Mouse (Mus musculus): ENCODE data around the gene Cldn1. TPM values are rescaled to one million over a fixed set of nuclear protein-coding genes. Genes with fewer than 3 reads are reported as not detected.

The Cldn1 gene
- 5.5 and 5.6 TPM in 2 replicates for polyA plus RNA-seq (2015; fragmentation: Nextera tagmentation; extraction: Ambion mirVana)

GRCm38 (mm10) chr16:26371325-26372053 lies at the start of gene Cldn1:
TSS of gene Cldn1 (minus strand) at chr16:26371841.
- peak; percentile 91 for ATAC-seq
- Histone ChIP-seq H3K4me2 (ENCODE audit: low read depth, low read length) (peak within 1 kb of the TSS; percentile 80), H3K27me3 (replicated peaks; ENCODE audit: control insufficient read depth, insufficient read depth, low read length) (no peaks in the 10 kb centered on the region), H3K4me3 (ENCODE audit: low read length) (peak within 1 kb of the TSS; percentile 54), H3K9ac (ENCODE audit: low read depth, low read length) (peak within 1 kb of the TSS; percentile 68), H3K36me3 (ENCODE audit: control insufficient read depth, insufficient read depth, low read length) (no peaks in the 10 kb centered on the region), H3K4me1 (ENCODE audit: control insufficient read depth, insufficient read depth, low read length) (peaks cover 4% of the 10 kb centered on the region), H3K27ac (ENCODE audit: low read length) (no peak within 1 kb of the TSS), H3K9me3 (ENCODE audit: control insufficient read depth, low read length) (no peaks in the 10 kb centered on the region)
- WGBS, result 4% methylated on average over 33 of the region's 33 CpGs

GRCm38 (mm10) chr16:26418616-26419015 lies 47.0 kb upstream of the Cldn1 start:
- 80% methylated on average over 3 of the region's 3 CpGs for WGBS
- no peaks in the 10 kb centered on the region for H3K36me3 ChIP-seq (ENCODE audit: control insufficient read depth, insufficient read depth, low read length)
- H3K27ac ChIP-seq (ENCODE audit: low read length), result no peak overlapping the region
- no peak overlapping the region for H3K4me2 ChIP-seq (ENCODE audit: low read depth, low read length)
- H3K4me3 ChIP-seq (ENCODE audit: low read length), result no peak overlapping the region
- no peak for ATAC-seq
- no peaks in the 10 kb centered on the region for H3K27me3 ChIP-seq (replicated peaks; ENCODE audit: control insufficient read depth, insufficient read depth, low read length)
- H3K9ac ChIP-seq (ENCODE audit: low read depth, low read length), result no peak overlapping the region
- H3K4me1 ChIP-seq (ENCODE audit: control insufficient read depth, insufficient read depth, low read length), result no peaks in the 10 kb centered on the region
- H3K9me3 ChIP-seq (ENCODE audit: control insufficient read depth, low read length), result no peaks in the 10 kb centered on the region

GRCm38 (mm10) chr16:26404070-26404469 lies 32.4 kb upstream of the Cldn1 start:
- Histone ChIP-seq H3K27me3 (replicated peaks; ENCODE audit: control insufficient read depth, insufficient read depth, low read length) (no peaks in the 10 kb centered on the region), H3K36me3 (ENCODE audit: control insufficient read depth, insufficient read depth, low read length) (no peaks in the 10 kb centered on the region), H3K9me3 (ENCODE audit: control insufficient read depth, low read length) (no peaks in the 10 kb centered on the region), H3K27ac (ENCODE audit: low read length) (no peak overlapping the region), H3K4me1 (ENCODE audit: control insufficient read depth, insufficient read depth, low read length) (no peaks in the 10 kb centered on the region), H3K4me3 (ENCODE audit: low read length) (no peak overlapping the region), H3K4me2 (ENCODE audit: low read depth, low read length) (no peak overlapping the region), H3K9ac (ENCODE audit: low read depth, low read length) (no peak overlapping the region)
- ATAC-seq, result no peak
- WGBS, result 43% methylated on average over 1 of the region's 1 CpGs

- H3K9ac ChIP-seq (ENCODE audit: low read depth, low read length), result no peak overlapping the region
- no peak overlapping the region for H3K4me3 ChIP-seq (ENCODE audit: low read length)
- H3K4me2 ChIP-seq (ENCODE audit: low read depth, low read length), result no peak overlapping the region
- H3K4me1 ChIP-seq (ENCODE audit: control insufficient read depth, insufficient read depth, low read length), result no peaks in the 10 kb centered on the region
- no peak overlapping the region for H3K27ac ChIP-seq (ENCODE audit: low read length)
- no peak for ATAC-seq
- H3K36me3 ChIP-seq (ENCODE audit: control insufficient read depth, insufficient read depth, low read length), result no peaks in the 10 kb centered on the region
- H3K27me3 ChIP-seq (replicated peaks; ENCODE audit: control insufficient read depth, insufficient read depth, low read length), result no peaks in the 10 kb centered on the region
- H3K9me3 ChIP-seq (ENCODE audit: control insufficient read depth, low read length), result no peaks in the 10 kb centered on the region
- 45% methylated on average over 3 of the region's 3 CpGs for WGBS
Observed at GRCm38 (mm10) chr16:26400971-26401370, 29.3 kb upstream of the Cldn1 start.

- Histone ChIP-seq H3K27ac (ENCODE audit: low read length) (no peak overlapping the region), H3K9me3 (ENCODE audit: control insufficient read depth, low read length) (no peaks in the 10 kb centered on the region), H3K4me3 (ENCODE audit: low read length) (no peak overlapping the region), H3K9ac (ENCODE audit: low read depth, low read length) (no peak overlapping the region), H3K27me3 (replicated peaks; ENCODE audit: control insufficient read depth, insufficient read depth, low read length) (no peaks in the 10 kb centered on the region), H3K4me2 (ENCODE audit: low read depth, low read length) (no peak overlapping the region), H3K36me3 (ENCODE audit: control insufficient read depth, insufficient read depth, low read length) (no peaks in the 10 kb centered on the region), H3K4me1 (ENCODE audit: control insufficient read depth, insufficient read depth, low read length) (no peaks in the 10 kb centered on the region)
- ATAC-seq, result no peak
- 69% methylated on average over 4 of the region's 4 CpGs for WGBS
Observed at GRCm38 (mm10) chr16:26400549-26400948, 28.9 kb upstream of the Cldn1 start.

- H3K36me3 ChIP-seq (ENCODE audit: control insufficient read depth, insufficient read depth, low read length), result no peaks in the 10 kb centered on the region
- no peaks in the 10 kb centered on the region for H3K9me3 ChIP-seq (ENCODE audit: control insufficient read depth, low read length)
- WGBS, result 82% methylated on average over 4 of the region's 4 CpGs
- no peaks in the 10 kb centered on the region for H3K27me3 ChIP-seq (replicated peaks; ENCODE audit: control insufficient read depth, insufficient read depth, low read length)
- no peak for ATAC-seq
- no peaks in the 10 kb centered on the region for H3K4me1 ChIP-seq (ENCODE audit: control insufficient read depth, insufficient read depth, low read length)
- no peak overlapping the region for H3K4me3 ChIP-seq (ENCODE audit: low read length)
- H3K9ac ChIP-seq (ENCODE audit: low read depth, low read length), result no peak overlapping the region
- no peak overlapping the region for H3K4me2 ChIP-seq (ENCODE audit: low read depth, low read length)
- no peak overlapping the region for H3K27ac ChIP-seq (ENCODE audit: low read length)
Observed at GRCm38 (mm10) chr16:26390936-26391335, 19.3 kb upstream of the Cldn1 start.

GRCm38 (mm10) chr16:26386159-26386558 lies 14.5 kb upstream of the Cldn1 start:
- Histone ChIP-seq H3K27me3 (replicated peaks; ENCODE audit: control insufficient read depth, insufficient read depth, low read length) (no peaks in the 10 kb centered on the region), H3K36me3 (ENCODE audit: control insufficient read depth, insufficient read depth, low read length) (no peaks in the 10 kb centered on the region), H3K4me1 (ENCODE audit: control insufficient read depth, insufficient read depth, low read length) (no peaks in the 10 kb centered on the region), H3K9ac (ENCODE audit: low read depth, low read length) (no peak overlapping the region), H3K27ac (ENCODE audit: low read length) (no peak overlapping the region), H3K4me2 (ENCODE audit: low read depth, low read length) (no peak overlapping the region), H3K9me3 (ENCODE audit: control insufficient read depth, low read length) (no peaks in the 10 kb centered on the region), H3K4me3 (ENCODE audit: low read length) (no peak overlapping the region)
- ATAC-seq, result no peak
- 78% methylated on average over 2 of the region's 2 CpGs for WGBS

- Histone ChIP-seq H3K36me3 (ENCODE audit: control insufficient read depth, insufficient read depth, low read length) (no peaks in the 10 kb centered on the region), H3K4me3 (ENCODE audit: low read length) (no peak overlapping the region), H3K27me3 (replicated peaks; ENCODE audit: control insufficient read depth, insufficient read depth, low read length) (no peaks in the 10 kb centered on the region), H3K9ac (ENCODE audit: low read depth, low read length) (no peak overlapping the region), H3K9me3 (ENCODE audit: control insufficient read depth, low read length) (no peaks in the 10 kb centered on the region), H3K4me2 (ENCODE audit: low read depth, low read length) (no peak overlapping the region), H3K27ac (ENCODE audit: low read length) (no peak overlapping the region), H3K4me1 (ENCODE audit: control insufficient read depth, insufficient read depth, low read length) (no peaks in the 10 kb centered on the region)
- 46% methylated on average over 5 of the region's 5 CpGs for WGBS
- no peak for ATAC-seq
Observed at GRCm38 (mm10) chr16:26384112-26384649, 12.5 kb upstream of the Cldn1 start.

GRCm38 (mm10) chr16:26377170-26377569 lies 5.5 kb upstream of the Cldn1 start:
- Histone ChIP-seq H3K4me3 (ENCODE audit: low read length) (no peak overlapping the region), H3K27me3 (replicated peaks; ENCODE audit: control insufficient read depth, insufficient read depth, low read length) (no peaks in the 10 kb centered on the region), H3K9me3 (ENCODE audit: control insufficient read depth, low read length) (no peaks in the 10 kb centered on the region), H3K4me2 (ENCODE audit: low read depth, low read length) (no peak overlapping the region), H3K27ac (ENCODE audit: low read length) (no peak overlapping the region), H3K9ac (ENCODE audit: low read depth, low read length) (no peak overlapping the region), H3K4me1 (ENCODE audit: control insufficient read depth, insufficient read depth, low read length) (no peaks in the 10 kb centered on the region), H3K36me3 (ENCODE audit: control insufficient read depth, insufficient read depth, low read length) (no peaks in the 10 kb centered on the region)
- no peak for ATAC-seq
- WGBS, result 53% methylated on average over 5 of the region's 5 CpGs

Data from intestine, embryonic 16.5 days (tissue).